Mouse (Mus musculus): Measurements from ENCODE around the gene Map3k7cl.

DNA sequence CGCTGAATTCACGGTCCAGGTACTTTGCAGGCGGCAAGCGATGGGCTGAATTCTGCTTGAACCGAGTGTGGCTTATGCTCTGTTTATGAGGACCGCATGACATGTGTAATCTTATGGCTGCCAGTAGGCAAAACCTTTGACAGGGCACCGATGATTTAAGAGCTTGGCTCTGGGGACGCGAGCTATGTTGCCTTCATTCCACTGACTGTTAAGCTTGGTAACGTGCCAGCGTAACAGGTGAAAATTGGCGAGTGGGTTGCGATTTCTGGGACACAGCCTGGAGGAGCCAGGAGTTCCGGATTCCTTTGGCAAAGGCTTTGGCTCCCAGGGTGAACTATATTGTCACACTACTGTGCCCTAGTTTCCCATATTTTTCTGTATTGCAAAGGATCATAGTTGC lies 26.3 kb downstream of the Map3k7cl start:
- TF ChIP-seq CTCF (IDR thresholded peaks at IDR 0.05; ENCODE audit: control insufficient read depth, insufficient read depth, insufficient replicate concordance, low read depth, low read length), result no peak
- TF ChIP-seq POLR2A (IDR thresholded peaks at IDR 0.05; ENCODE audit: control insufficient read depth, low read depth, low read length), result no peak

All from testis, adult 2 months (tissue).